Comparison of ENCODE assay signal across 8 mouse cellular contexts in the genomic region with DNA sequence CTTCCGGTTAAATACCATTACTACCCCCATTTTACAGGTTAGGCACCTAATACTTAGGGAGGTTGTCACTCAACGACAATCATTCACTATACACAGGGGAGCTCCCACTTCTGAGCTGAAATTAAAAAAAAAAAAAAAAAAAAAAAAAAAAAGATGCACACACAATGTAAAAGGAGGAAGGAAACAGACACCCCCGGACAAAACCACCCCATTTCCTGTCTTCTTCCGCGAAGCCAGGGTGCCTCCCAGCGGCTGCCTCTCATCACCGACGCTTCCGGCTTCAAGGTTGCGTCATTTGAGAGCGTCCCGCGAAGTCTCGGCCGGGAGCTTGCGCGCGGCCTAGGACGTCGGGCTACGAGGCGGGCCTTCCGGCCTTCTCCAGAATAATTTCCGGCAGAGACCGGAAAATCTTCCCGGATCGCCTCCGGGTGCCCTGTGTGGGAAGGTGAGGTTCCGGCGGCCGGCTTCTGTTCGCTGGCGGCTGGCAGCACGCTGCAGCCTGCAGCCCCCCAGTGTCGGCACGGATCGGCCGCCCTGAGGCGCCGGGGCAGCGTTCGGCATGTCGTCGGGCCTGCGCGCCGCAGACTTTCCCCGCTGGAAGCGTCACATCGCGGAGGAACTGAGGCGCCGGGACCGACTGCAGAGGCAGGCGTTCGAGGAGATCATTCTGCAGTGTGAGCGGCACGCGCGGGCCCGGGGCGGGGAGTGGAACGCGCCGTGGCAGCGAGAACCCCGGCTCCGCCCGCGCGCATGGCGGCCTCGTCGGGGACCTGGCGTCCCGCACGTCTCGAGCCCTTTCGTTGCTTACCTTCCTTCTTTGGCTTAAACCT. TPM values are rescaled to one million over a fixed set of nuclear protein-coding genes. Genes with fewer than 3 reads are reported as not detected.
DNase-seq lines count a peak whose midpoint lies in the region; ATAC-seq lines count a peak whose summit lies in the region.

Gene Atg16l1 (plus strand): TSS at position 230 of the 830 bp plus-strand sequence.

- 2% methylated on average over 74 of the region's 79 CpGs for WGBS in hindbrain, embryonic 12.5 days

- ATAC-seq in hindbrain, embryonic 12.5 days (ENCODE audit: low FRiP score), result peak; percentile 98

- H3K27me3 ChIP-seq in hindbrain, embryonic 12.5 days, result no peaks in the 10 kb centered on the region

- H3K4me2 ChIP-seq in hindbrain, embryonic 12.5 days (replicated peaks), result peak within 1 kb of the TSS; percentile 75

- peaks cover 9% of the 10 kb centered on the region for H3K4me1 ChIP-seq in hindbrain, embryonic 12.5 days

- DNase-seq in NIH3T3 (ENCODE audit: low read depth), result peak; percentile 98
- peak; percentile 94 to 96 for DNase-seq in cerebellum, postnatal 10 days
- peak; percentile 92 to 96 for DNase-seq in frontal cortex, postnatal 10 days (ENCODE audit: low spot score in 2 of 2)
- peak; percentile 93 to 97 for DNase-seq in layer of hippocampus, postnatal 14 days (ENCODE audit: low spot score in 2 of 2)
- DNase-seq in lung, postnatal 14 days, result peak; percentile 94
- peak; percentile 88 for DNase-seq in retina, adult 2 months (ENCODE audit: low read depth, low spot score)
- DNase-seq in thymus, postnatal 36 days, result peak; percentile 92 to 96

- no peaks in the 10 kb centered on the region for H3K9me3 ChIP-seq in hindbrain, embryonic 12.5 days (replicated peaks)

- H3K4me3 ChIP-seq in hindbrain, embryonic 12.5 days, result peak within 1 kb of the TSS; percentile 99

- peak within 1 kb of the TSS; percentile 92 for H3K27ac ChIP-seq in hindbrain, embryonic 12.5 days

- H3K9ac ChIP-seq in hindbrain, embryonic 12.5 days, result peak within 1 kb of the TSS; percentile 93

- H3K36me3 ChIP-seq in hindbrain, embryonic 12.5 days, result peaks cover 25% of the 10 kb centered on the region

RNA-seq across cellular contexts. Expression of gene Atg16l1, which starts in this region (rescaled TPM):
- polyA plus RNA-seq in hindbrain, embryonic 12.5 days (2016; fragmentation: Nextera tagmentation; extraction: Ambion mirVana), result 51.0 and 52.4 TPM in 2 replicates
- total RNA-seq in layer of hippocampus, postnatal 14 days (2021), result 10 to 100 TPM; 53.9 to 61.1 TPM

Comparison
In these comparisons a context has a peak if more than half of its experiments do, and no peak if none do; other contexts are left out.
1. Peak in every context shown above with its lines: DNase-seq, ATAC-seq, H3K4me3 ChIP-seq and H3K27ac ChIP-seq.